Mouse (Mus musculus) stomach, embryonic 14.5 days (tissue): ENCODE results near the gene Pi4ka. TPM values are rescaled to one million over a fixed set of nuclear protein-coding genes. Genes with fewer than 3 reads are reported as not detected.
"Not testable (repeated sequence)": the region's sequence is repeated elsewhere in the genome, so short reads cannot be mapped to it uniquely, and the experiment has no call there.

ENCODE experiments used
- ATAC-seq: fragments of 200-750 bp; cut with Nextera tagmentation; 2 replicates; pipeline ENCODE4 v1.8.0; 2017; ENCODE audit warnings: low read depth, moderate TSS enrichment; ENCODE audit not compliant: insufficient number of reproducible peaks, insufficient read depth, low FRiP score
- H3K27ac ChIP-seq: fragments of 300-500 bp; sonication (generic); 2 replicates; pipeline ENCODE4 v1.5.1; 2014; ENCODE audit warnings: mild to moderate bottlenecking, low read length, moderate library complexity, mixed read lengths
- H3K27me3 ChIP-seq: fragments of 300-500 bp; sonication (generic); 2 replicates; pipeline ENCODE4 v1.6.1; 2014; ENCODE audit warnings: low read length, control low read depth, mixed read lengths; ENCODE audit not compliant: control insufficient read depth, insufficient read depth
- H3K36me3 ChIP-seq: fragments of 300-500 bp; sonication (generic); 2 replicates; pipeline ENCODE4 v1.6.1; 2014; ENCODE audit warnings: mild to moderate bottlenecking, control low read depth, low read length, moderate library complexity, mixed read lengths; ENCODE audit not compliant: control insufficient read depth, insufficient read depth
- H3K4me1 ChIP-seq: fragments of 300-500 bp; sonication (generic); 2 replicates; pipeline ENCODE4 v1.6.1; 2014; ENCODE audit warnings: low read length, control low read depth, mixed read lengths; ENCODE audit not compliant: control insufficient read depth, insufficient read depth
- H3K4me2 ChIP-seq: fragments of 300-500 bp; sonication (generic); replicated peaks from 2 replicates; pipeline ENCODE4 v1.6.1; 2014; ENCODE audit warnings: low read depth, low read length, control low read depth
- H3K4me3 ChIP-seq: fragments of 300-500 bp; sonication (generic); 2 replicates; pipeline ENCODE4 v1.5.1; 2014; ENCODE audit warnings: low read depth, low read length, control low read depth
- H3K9ac ChIP-seq: fragments of 300-500 bp; sonication (generic); replicated peaks from 2 replicates; pipeline ENCODE4 v1.6.1; 2014; ENCODE audit warnings: low read depth, mild to moderate bottlenecking, control low read depth, low read length, moderate library complexity, mixed read lengths
- H3K9me3 ChIP-seq: fragments of 300-500 bp; sonication (generic); 2 replicates; pipeline ENCODE4 v1.6.1; 2016; ENCODE audit warnings: low read depth, low read length, control low read depth; ENCODE audit not compliant: control insufficient read depth
- WGBS: fragments of 180-500 bp; shearing (Covaris S2); extraction: QIAGEN DNeasy Blood & Tissue Kit; methylation state at CpG from one replicate; pipeline ENCODE4 v1.1.7; 2014; 5-methylcytosine and 5-hydroxymethylcytosine counted together
- polyA plus RNA-seq: library from polyadenylated mRNA; unstranded; fragments of >200 nt; fragmentation: Nextera tagmentation; extraction: Ambion mirVana; gene quantifications from 2 replicates; pipeline ENCODE4 v1.2.1, GENCODE M21; 2014

Gene Pi4ka
- polyA plus RNA-seq, 1 experiment from 2014 or later = 42.8 TPM

- Histone ChIP-seq H3K9me3 (no peaks in the 10 kb centered on the region; the same call in 1 of the 2 replicates), H3K27me3 (no peaks in the 10 kb centered on the region), H3K4me2 (peak within 1 kb of the TSS; percentile 80), H3K27ac (peak within 1 kb of the TSS; percentile 84), H3K9ac (peak within 1 kb of the TSS; percentile 67), H3K36me3 (no peaks in the 10 kb centered on the region), H3K4me1 (peaks cover 22% of the 10 kb centered on the region), H3K4me3 (peak within 1 kb of the TSS; percentile 74)
- 1% methylated on average over 56 of the region's 59 CpGs for WGBS
- ATAC-seq = peak; percentile 96
These were observed 173.1 kb downstream of the Pi4ka start, which contains the start of gene Hic2 for GRCm38 (mm10) chr16:17232794-17233701. Gene Hic2 (plus strand): TSS chr16:17233572.

DNA sequence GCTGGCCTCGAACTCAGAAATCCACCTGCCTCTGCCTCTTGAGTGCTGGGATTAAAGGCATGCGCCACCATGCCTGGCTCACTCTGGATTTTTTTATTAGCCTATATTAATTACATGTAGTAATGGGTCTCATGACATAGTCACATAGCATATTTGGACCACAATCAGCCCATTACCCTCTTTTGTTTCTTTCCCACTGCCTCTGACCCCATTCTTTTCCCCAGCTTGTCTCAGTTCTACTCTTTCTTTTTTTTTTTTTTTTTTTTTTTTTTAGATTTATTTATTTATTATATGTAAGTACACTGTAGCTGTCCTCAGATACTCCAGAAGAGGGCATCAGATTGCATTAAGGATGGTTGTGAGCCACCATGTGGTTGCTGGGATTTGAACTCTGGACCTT is 174.6 kb downstream of the Pi4ka start:
- not testable (repeated sequence) for ATAC-seq, H3K36me3 ChIP-seq, H3K4me2 ChIP-seq, H3K27me3 ChIP-seq, H3K9ac ChIP-seq, H3K9me3 ChIP-seq, H3K4me3 ChIP-seq, H3K27ac ChIP-seq
- peaks cover 22% of the 10 kb centered on the region for H3K4me1 ChIP-seq
- WGBS = 89% methylated on average over 2 of the region's 2 CpGs

Other genes starting within 250 kb of the Pi4ka start
- gene Ube2l3, start 203.7 kb downstream of the Pi4ka start, polyA plus RNA-seq = 325 and 353 TPM in 2 replicates
- gene Rimbp3, start 197.7 kb downstream of the Pi4ka start, polyA plus RNA-seq = 0.65 and 0.69 TPM in 2 replicates
- gene Hic2, start 172.7 kb downstream of the Pi4ka start, polyA plus RNA-seq = 4.8 and 5.2 TPM in 2 replicates
- 11.7 and 11.8 TPM in 2 replicates for gene Tmem191c, start 130.2 kb downstream of the Pi4ka start, polyA plus RNA-seq
- 0.15 and 0.22 TPM in 2 replicates for gene Serpind1, start 74.9 kb downstream of the Pi4ka start, polyA plus RNA-seq
- gene Snap29, start 328 bp downstream of the Pi4ka start, polyA plus RNA-seq = 7.4 and 7.6 TPM in 2 replicates
- gene Crkl, start 45.7 kb upstream of the Pi4ka start, polyA plus RNA-seq = 56.5 and 62.3 TPM in 2 replicates
- 1.7 TPM in 2 replicates for gene Aifm3, start 83.3 kb upstream of the Pi4ka start, polyA plus RNA-seq
- gene Lztr1, start 102.4 kb upstream of the Pi4ka start, polyA plus RNA-seq = 78.6 and 89.5 TPM in 2 replicates
- 55.1 and 60.5 TPM in 2 replicates for gene Thap7, start 124.8 kb upstream of the Pi4ka start, polyA plus RNA-seq
- 0.27 and 0.35 TPM in 2 replicates for gene Lrrc74b, start 154.9 kb upstream of the Pi4ka start, polyA plus RNA-seq
- gene P2rx6, start 155.6 kb upstream of the Pi4ka start, polyA plus RNA-seq = 0.90 and 0.93 TPM in 2 replicates
- gene Slc7a4, start 176.9 kb upstream of the Pi4ka start, polyA plus RNA-seq = 13.0 and 15.2 TPM in 2 replicates
- gene Smpd4, start 213.0 kb upstream of the Pi4ka start, polyA plus RNA-seq = 38.7 and 42.6 TPM in 2 replicates
- 5.6 and 5.9 TPM in 2 replicates for gene Ccdc74a, start 240.2 kb upstream of the Pi4ka start, polyA plus RNA-seq